Mouse (Mus musculus) embryonic facial prominence, embryonic 12.5 days (tissue): Measurements from ENCODE around the gene Abcd3. TPM values are rescaled to one million over a fixed set of nuclear protein-coding genes. Genes with fewer than 3 reads are reported as not detected.

Experiments
- ATAC-seq: fragments of 200-750 bp; cut with Nextera tagmentation; 2 replicates; pipeline ENCODE4 v1.8.0; 2017; ENCODE audit not compliant: insufficient number of reproducible peaks, insufficient read depth, low FRiP score, low TSS enrichment
- H3K27ac ChIP-seq: fragments of 300-500 bp; sonication (generic); 2 replicates; pipeline ENCODE4 v1.5.1; 2016; ENCODE audit warnings: mild to moderate bottlenecking
- H3K27me3 ChIP-seq: fragments of 300-500 bp; sonication (generic); 2 replicates; pipeline ENCODE4 v1.6.1; 2016; ENCODE audit warnings: mild to moderate bottlenecking, moderate library complexity
- H3K36me3 ChIP-seq: fragments of 300-500 bp; sonication (generic); 2 replicates; pipeline ENCODE4 v1.6.1; 2016; ENCODE audit warnings: mild to moderate bottlenecking
- H3K4me1 ChIP-seq: fragments of 300-500 bp; sonication (generic); 2 replicates; pipeline ENCODE4 v1.6.1; 2016
- H3K4me2 ChIP-seq: fragments of 300-500 bp; sonication (generic); replicated peaks from 2 replicates; pipeline ENCODE4 v1.6.1; 2016; ENCODE audit warnings: mild to moderate bottlenecking, moderate library complexity
- H3K4me3 ChIP-seq: fragments of 300-500 bp; sonication (generic); 2 replicates; pipeline ENCODE4 v1.5.1; 2016; ENCODE audit warnings: mild to moderate bottlenecking
- H3K9ac ChIP-seq: fragments of 300-500 bp; sonication (generic); 2 replicates; pipeline ENCODE4 v1.6.1; 2016; ENCODE audit warnings: mild to moderate bottlenecking, moderate library complexity
- H3K9me3 ChIP-seq: fragments of 300-500 bp; sonication (generic); 2 replicates; pipeline ENCODE4 v1.6.1; 2016; ENCODE audit warnings: mild to moderate bottlenecking, moderate library complexity
- WGBS: fragments of 180-500 bp; shearing (Covaris S2); methylation state at CpG from one replicate; pipeline ENCODE4 v1.1.7; 2016; 5-methylcytosine and 5-hydroxymethylcytosine counted together
- polyA plus RNA-seq: library from polyadenylated mRNA; unstranded; fragments of >200 nt; fragmentation: Nextera tagmentation; extraction: Ambion mirVana; gene quantifications from 2 replicates; pipeline ENCODE4 v1.2.1, GENCODE M21; 2016

The Abcd3 gene
- polyA plus RNA-seq, 1 experiment from 2014 or later = 64.2 TPM

DNA sequence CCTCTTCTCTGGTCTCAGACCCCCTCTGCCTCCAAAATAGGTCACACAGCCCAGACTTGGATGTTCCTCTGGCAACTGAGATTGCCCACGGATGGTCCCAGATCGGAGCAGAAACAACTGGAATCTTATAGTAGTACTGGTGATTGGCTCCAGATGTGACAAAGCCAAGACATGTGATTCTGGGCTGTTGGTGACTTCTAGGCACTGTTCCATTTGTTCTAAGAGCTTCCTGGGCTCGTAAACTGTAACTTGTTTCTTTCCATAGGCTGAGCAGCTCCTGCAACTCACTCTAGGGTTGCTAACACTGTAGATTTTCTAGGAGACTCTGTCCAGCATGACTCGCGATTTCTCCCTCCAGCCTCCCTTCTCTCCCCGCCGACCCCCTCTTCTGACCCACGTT lies 96.4 kb downstream of the Abcd3 start:
- no peak overlapping the region for H3K9ac ChIP-seq
- H3K27ac ChIP-seq = no peak overlapping the region
- H3K4me3 ChIP-seq = no peak overlapping the region
- ATAC-seq = no peak
- 53% methylated on average over 8 of the region's 8 CpGs for WGBS
- H3K4me2 ChIP-seq = no peak overlapping the region
- peaks cover 9% of the 10 kb centered on the region; the same call in 1 of the 2 replicates for H3K27me3 ChIP-seq
- no peaks in the 10 kb centered on the region for H3K36me3 ChIP-seq
- H3K4me1 ChIP-seq = peaks cover 12% of the 10 kb centered on the region
- no peaks in the 10 kb centered on the region for H3K9me3 ChIP-seq

DNA sequence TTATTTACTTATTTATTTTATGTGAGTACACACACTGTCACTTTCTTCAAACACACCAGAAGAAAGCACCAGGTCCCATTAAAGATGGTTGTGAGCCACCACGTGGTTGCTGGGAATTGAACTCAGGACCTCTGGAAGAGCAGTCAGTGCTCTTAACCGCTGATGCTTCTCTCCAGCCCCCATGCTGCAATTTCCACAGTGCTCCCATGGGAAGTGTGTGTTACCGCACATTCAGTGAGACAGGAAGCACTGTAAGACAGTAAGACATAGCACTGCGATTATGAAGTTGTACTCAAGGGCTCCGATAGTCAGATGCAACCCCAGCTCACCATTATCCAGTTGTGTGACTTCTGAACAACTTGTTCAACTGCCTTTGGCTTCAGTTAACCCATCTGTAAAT lies 98.6 kb downstream of the Abcd3 start:
- WGBS = 71% methylated on average over 5 of the region's 5 CpGs
- ATAC-seq = no peak

DNA sequence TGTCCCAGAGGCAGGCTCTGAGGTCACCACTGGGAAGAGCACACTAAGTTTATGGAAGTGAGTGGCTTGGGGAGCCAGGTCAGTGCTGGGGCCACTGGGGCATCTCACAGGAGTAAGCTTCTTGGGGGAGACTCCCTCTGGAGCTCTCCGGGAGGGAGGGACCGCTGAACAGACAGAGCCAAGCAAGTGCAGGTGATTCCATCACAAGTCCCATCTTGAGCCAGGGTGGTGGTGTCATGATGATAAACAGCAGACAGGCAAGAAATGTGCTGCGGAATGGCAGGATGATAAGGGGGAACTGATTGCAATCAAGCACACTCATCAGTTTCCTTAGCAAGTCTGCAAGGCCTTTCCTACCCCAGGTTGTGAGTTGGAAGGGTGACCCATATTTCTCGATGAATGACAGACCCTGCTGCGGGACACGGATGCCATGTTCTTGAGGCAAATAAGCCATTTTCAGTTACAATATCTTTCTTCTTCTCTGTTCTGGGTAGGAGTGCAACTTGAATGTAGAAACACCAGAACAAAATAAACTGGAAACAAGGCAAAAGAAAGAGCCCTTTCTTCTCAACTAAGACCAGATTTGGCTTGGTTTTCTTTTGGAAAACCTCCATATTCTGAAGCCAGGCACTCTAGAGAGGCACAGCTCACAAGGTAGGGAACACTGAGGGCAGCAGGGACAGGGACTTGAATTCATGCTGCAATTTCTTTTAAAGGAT lies 99.2 kb downstream of the Abcd3 start:
- Histone ChIP-seq H3K4me1 (no peaks in the 10 kb centered on the region; the same call in none of the 2 replicates), H3K4me3 (no peak overlapping the region), H3K27me3 (no peaks in the 10 kb centered on the region), H3K4me2 (no peak overlapping the region), H3K9ac (no peak overlapping the region), H3K36me3 (no peaks in the 10 kb centered on the region), H3K27ac (no peak overlapping the region), H3K9me3 (no peaks in the 10 kb centered on the region)
- WGBS = 80% methylated on average over 6 of the region's 6 CpGs
- no peak for ATAC-seq

More for the DNA sequence above, 98.6 kb downstream of the Abcd3 start:
- Histone ChIP-seq H3K36me3 (no peaks in the 10 kb centered on the region), H3K9me3 (no peaks in the 10 kb centered on the region), H3K9ac (no peak overlapping the region), H3K27ac (no peak overlapping the region), H3K4me1 (peaks cover 4% of the 10 kb centered on the region), H3K4me3 (no peak overlapping the region), H3K27me3 (0 out of 2 replicates have a peak, but pooled peaks cover under 1% of the 10 kb centered on the region), H3K4me2 (no peak overlapping the region)

GRCm38 (mm10) chr3:121715336-121715735 lies 99.8 kb downstream of the Abcd3 start:
- Histone ChIP-seq H3K4me3 (no peak overlapping the region), H3K9me3 (no peaks in the 10 kb centered on the region), H3K4me1 (no peaks in the 10 kb centered on the region; the same call in none of the 2 replicates), H3K36me3 (no peaks in the 10 kb centered on the region), H3K4me2 (no peak overlapping the region), H3K27ac (no peak overlapping the region), H3K27me3 (no peaks in the 10 kb centered on the region), H3K9ac (no peak overlapping the region)
- no peak for ATAC-seq

GRCm38 (mm10) chr3:121714461-121714860 lies 100.6 kb downstream of the Abcd3 start:
- no peak overlapping the region for H3K9ac ChIP-seq
- ATAC-seq = no peak
- no peak overlapping the region for H3K4me3 ChIP-seq
- no peaks in the 10 kb centered on the region for H3K9me3 ChIP-seq
- no peaks in the 10 kb centered on the region for H3K27me3 ChIP-seq
- no peak overlapping the region for H3K27ac ChIP-seq
- no peak overlapping the region for H3K4me2 ChIP-seq
- no peaks in the 10 kb centered on the region for H3K36me3 ChIP-seq
- H3K4me1 ChIP-seq = no peaks in the 10 kb centered on the region; the same call in none of the 2 replicates
- WGBS = 90% methylated on average over 2 of the region's 2 CpGs

- H3K9ac ChIP-seq = no peak overlapping the region
- no peaks in the 10 kb centered on the region for H3K27me3 ChIP-seq
- H3K4me3 ChIP-seq = no peak overlapping the region
- H3K27ac ChIP-seq = no peak overlapping the region
- no peaks in the 10 kb centered on the region; the same call in 1 of the 2 replicates for H3K4me1 ChIP-seq
- no peaks in the 10 kb centered on the region for H3K36me3 ChIP-seq
- ATAC-seq = no peak
- no peaks in the 10 kb centered on the region for H3K9me3 ChIP-seq
- WGBS = 76% methylated on average over 8 of the region's 8 CpGs
- no peak overlapping the region for H3K4me2 ChIP-seq
Observed at GRCm38 (mm10) chr3:121713816-121714215, 101.3 kb downstream of the Abcd3 start.

DNA sequence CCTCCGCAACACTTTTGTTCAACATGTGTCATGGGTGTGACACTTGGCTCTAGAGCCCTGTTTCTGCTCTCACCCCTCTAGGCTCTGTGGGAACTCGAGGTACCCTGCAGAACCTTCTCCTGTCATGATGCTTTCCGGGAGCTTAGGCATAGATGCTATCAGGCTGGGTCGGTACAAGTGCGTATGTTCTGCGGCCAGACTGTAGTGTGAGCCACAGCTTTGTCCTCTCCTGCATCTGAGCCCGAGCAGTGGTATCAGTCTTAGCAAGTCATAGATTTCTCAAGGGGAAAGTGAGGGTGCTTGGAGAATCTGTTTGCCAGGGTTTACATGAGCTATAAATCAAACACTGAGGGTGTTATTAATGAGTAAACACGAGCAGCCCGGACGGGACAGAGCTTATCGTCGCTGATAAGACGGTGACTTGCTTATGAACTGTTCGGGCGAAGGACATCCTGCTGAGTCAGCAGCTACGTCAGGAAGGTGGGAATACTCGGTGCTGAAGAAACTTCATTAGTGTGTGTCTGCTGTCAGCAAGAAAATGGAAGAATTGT lies 101.9 kb downstream of the Abcd3 start:
- WGBS = 73% methylated on average over 17 of the region's 17 CpGs
- no peak for ATAC-seq
- no peak overlapping the region for H3K4me3 ChIP-seq
- no peak overlapping the region for H3K9ac ChIP-seq
- H3K4me2 ChIP-seq = no peak overlapping the region
- no peaks in the 10 kb centered on the region; the same call in 1 of the 2 replicates for H3K4me1 ChIP-seq
- no peaks in the 10 kb centered on the region for H3K27me3 ChIP-seq
- H3K27ac ChIP-seq = no peak overlapping the region
- no peaks in the 10 kb centered on the region for H3K36me3 ChIP-seq
- no peaks in the 10 kb centered on the region for H3K9me3 ChIP-seq

GRCm38 (mm10) chr3:121712222-121712621 lies 102.9 kb downstream of the Abcd3 start:
- ATAC-seq = no peak
- no peak overlapping the region for H3K4me2 ChIP-seq
- H3K36me3 ChIP-seq = no peaks in the 10 kb centered on the region
- no peak overlapping the region for H3K4me3 ChIP-seq
- H3K4me1 ChIP-seq = no peaks in the 10 kb centered on the region; the same call in 1 of the 2 replicates
- H3K27me3 ChIP-seq = no peaks in the 10 kb centered on the region
- no peak overlapping the region for H3K27ac ChIP-seq
- H3K9me3 ChIP-seq = no peaks in the 10 kb centered on the region
- no peak overlapping the region for H3K9ac ChIP-seq
- 62% methylated on average over 4 of the region's 4 CpGs for WGBS

DNA sequence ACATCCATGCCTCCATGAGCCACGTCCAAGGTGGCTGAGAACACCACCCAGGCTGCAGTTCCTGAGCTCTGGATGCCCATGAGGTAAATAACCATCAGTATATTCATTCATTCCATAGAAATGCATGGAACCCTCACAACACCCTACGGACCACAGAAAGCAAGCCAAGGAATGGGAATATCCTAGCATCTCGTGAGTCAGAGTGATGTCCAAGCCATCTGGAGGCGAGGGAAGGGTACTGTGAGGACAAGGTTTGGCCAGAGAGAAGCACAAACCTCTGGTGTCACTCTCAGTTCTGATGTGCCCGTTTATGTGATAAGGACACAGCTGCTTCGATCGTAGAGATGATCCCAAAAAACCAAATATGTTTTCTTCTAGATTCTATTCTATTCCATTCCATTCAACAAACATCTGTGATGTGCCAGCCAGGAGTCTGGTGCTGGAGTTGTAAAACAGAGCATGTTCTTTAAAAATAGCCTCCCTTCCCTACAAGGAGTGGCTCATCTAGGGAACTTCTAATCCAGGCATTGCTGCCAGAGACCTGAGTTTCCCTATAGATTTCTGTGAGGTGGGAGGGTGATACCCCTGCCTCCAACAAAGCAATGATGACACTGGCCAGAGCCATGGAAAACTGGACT lies 104.1 kb downstream of the Abcd3 start:
- Histone ChIP-seq H3K27me3 (no peaks in the 10 kb centered on the region), H3K9ac (no peak overlapping the region), H3K4me3 (no peak overlapping the region), H3K27ac (no peak overlapping the region), H3K4me1 (no peaks in the 10 kb centered on the region; the same call in 1 of the 2 replicates), H3K36me3 (no peaks in the 10 kb centered on the region), H3K9me3 (no peaks in the 10 kb centered on the region), H3K4me2 (no peak overlapping the region)
- WGBS = 89% methylated on average over 7 of the region's 7 CpGs
- ATAC-seq = no peak

Other genes with a start within 250 kb of the Abcd3 start
- gene 4930432M17Rik, start 144.5 kb downstream of the Abcd3 start, polyA plus RNA-seq = not detected in 2 replicates
- gene F3, start 91.8 kb downstream of the Abcd3 start, polyA plus RNA-seq = 15.2 and 15.3 TPM in 2 replicates
- 51.8 and 56.0 TPM in 2 replicates for gene Arhgap29, start 137.2 kb upstream of the Abcd3 start, polyA plus RNA-seq
- gene Abca4, start 229.1 kb upstream of the Abcd3 start, polyA plus RNA-seq = 1.2 and 1.3 TPM in 2 replicates